Mouse (Mus musculus): ENCODE results near the gene Clec9a.

- TF ChIP-seq TAL1 (IDR thresholded peaks at IDR 0.05; ENCODE audit: low read length) (no peak), GATA1 (IDR thresholded peaks at IDR 0.05; ENCODE audit: low read length) (no peak)
These were observed 39.1 kb upstream of the Clec9a start for GRCm38 (mm10) chr6:129369374-129370132.

All from erythroblast, embryonic 14.5 days (primary cell).